Mouse (Mus musculus) stomach, postnatal 0 days (tissue): ENCODE measurements around the gene Ap4b1. TPM values are rescaled to one million over a fixed set of nuclear protein-coding genes. Genes with fewer than 3 reads are reported as not detected.

Source experiments
- ATAC-seq: fragments of 200-750 bp; cut with Nextera tagmentation; 2 replicates; pipeline ENCODE4 v1.8.0; 2017; ENCODE audit not compliant: low FRiP score, low TSS enrichment
- DNase-seq: peaks from one replicate; pipeline ENCODE4 v3.0.0-alpha.2; 2016; ENCODE audit warnings: low spot score
- H3K27ac ChIP-seq: fragments of 300-500 bp; sonication (generic); replicated peaks from 2 replicates; pipeline ENCODE4 v1.5.1; 2014; ENCODE audit warnings: mild to moderate bottlenecking, control low read depth
- H3K27me3 ChIP-seq: fragments of 300-500 bp; sonication (generic); 2 replicates; pipeline ENCODE4 v1.6.1; 2014; ENCODE audit warnings: low read length; ENCODE audit not compliant: control insufficient read depth, insufficient read depth
- H3K36me3 ChIP-seq: fragments of 300-500 bp; sonication (generic); 2 replicates; pipeline ENCODE4 v1.6.1; 2014; ENCODE audit warnings: low read length, mixed read lengths; ENCODE audit not compliant: control insufficient read depth, insufficient read depth
- H3K4me1 ChIP-seq: fragments of 300-500 bp; sonication (generic); replicated peaks from 2 replicates; pipeline ENCODE4 v1.6.1; 2014; ENCODE audit warnings: antibody characterized with exemption; ENCODE audit not compliant: control insufficient read depth, insufficient read depth
- H3K4me2 ChIP-seq: fragments of 300-500 bp; sonication (generic); replicated peaks from 2 replicates; pipeline ENCODE4 v1.6.1; 2014; ENCODE audit warnings: low read depth, mild to moderate bottlenecking, control low read depth, moderate library complexity
- H3K4me3 ChIP-seq: fragments of 300-500 bp; sonication (generic); 2 replicates; pipeline ENCODE4 v1.5.1; 2014; ENCODE audit warnings: low read depth, low read length, control low read depth
- H3K9ac ChIP-seq: fragments of 300-500 bp; sonication (generic); 2 replicates; pipeline ENCODE4 v1.6.1; 2014; ENCODE audit warnings: mild to moderate bottlenecking, low read length, control low read depth, mixed read lengths
- H3K9me3 ChIP-seq: fragments of 300-500 bp; sonication (generic); 2 replicates; pipeline ENCODE4 v1.6.1; 2016; ENCODE audit warnings: low read length; ENCODE audit not compliant: control insufficient read depth
- CTCF ChIP-seq: IDR thresholded peaks from 2 replicates; pipeline ENCODE4 v1.5.1; 2016; ENCODE audit warnings: antibody characterized with exemption, low read depth, mild to moderate bottlenecking, moderate library complexity
- EP300 ChIP-seq: optimal IDR thresholded peaks from 2 replicates; pipeline ENCODE3; 2016; ENCODE audit warnings: antibody characterized with exemption
- WGBS: fragments of 180-500 bp; shearing (Covaris S2); extraction: QIAGEN DNeasy Blood & Tissue Kit; methylation state at CpG from one replicate; pipeline ENCODE4 v1.1.7; 2014; 5-methylcytosine and 5-hydroxymethylcytosine counted together
- polyA plus RNA-seq: library from polyadenylated mRNA; unstranded; fragments of >200 nt; fragmentation: Nextera tagmentation; extraction: Ambion mirVana; gene quantifications from 2 replicates; pipeline ENCODE4 v1.2.1, GENCODE M21; 2015

The Ap4b1 gene
- polyA plus RNA-seq, 1 experiment from 2014 or later, result 12.2 TPM

GRCm38 (mm10) chr3:103777940-103778339, 31.4 kb upstream of the Ap4b1 start:
- no peak for ATAC-seq
- H3K27ac ChIP-seq, result no peak overlapping the region
- H3K9ac ChIP-seq, result no peak overlapping the region
- no peak overlapping the region for H3K4me2 ChIP-seq
- 84% methylated on average over 11 of the region's 11 CpGs for WGBS
- no peak for TF ChIP-seq CTCF
- no peak for TF ChIP-seq EP300
- no peaks in the 10 kb centered on the region for H3K4me1 ChIP-seq
- H3K27me3 ChIP-seq, result no peaks in the 10 kb centered on the region
- no peak for DNase-seq
- peaks cover 4% of the 10 kb centered on the region; the same call in 1 of the 2 replicates for H3K36me3 ChIP-seq
- no peaks in the 10 kb centered on the region for H3K9me3 ChIP-seq
- H3K4me3 ChIP-seq, result no peak overlapping the region

- peaks cover 4% of the 10 kb centered on the region; the same call in 1 of the 2 replicates for H3K36me3 ChIP-seq
- no peak overlapping the region for H3K27ac ChIP-seq
- no peaks in the 10 kb centered on the region for H3K4me1 ChIP-seq
- ATAC-seq (no peak), DNase-seq (no peak)
- H3K9ac ChIP-seq, result no peak overlapping the region
- no peak for TF ChIP-seq CTCF
- no peak for TF ChIP-seq EP300
- H3K4me2 ChIP-seq, result no peak overlapping the region
- no peaks in the 10 kb centered on the region for H3K27me3 ChIP-seq
- WGBS, result 75% methylated on average over 6 of the region's 6 CpGs
- no peak overlapping the region for H3K4me3 ChIP-seq
- H3K9me3 ChIP-seq, result no peaks in the 10 kb centered on the region
These were observed 30.7 kb upstream of the Ap4b1 start for GRCm38 (mm10) chr3:103778660-103779059.

GRCm38 (mm10) chr3:103779183-103779582, 30.1 kb upstream of the Ap4b1 start:
- H3K9ac ChIP-seq, result no peak overlapping the region
- DNase-seq (no peak), ATAC-seq (no peak)
- peaks cover 4% of the 10 kb centered on the region; the same call in 1 of the 2 replicates for H3K36me3 ChIP-seq
- no peaks in the 10 kb centered on the region for H3K27me3 ChIP-seq
- no peaks in the 10 kb centered on the region for H3K4me1 ChIP-seq
- H3K4me2 ChIP-seq, result no peak overlapping the region
- WGBS, result 79% methylated on average over 7 of the region's 7 CpGs
- no peaks in the 10 kb centered on the region for H3K9me3 ChIP-seq
- no peak overlapping the region for H3K27ac ChIP-seq
- H3K4me3 ChIP-seq, result no peak overlapping the region
- TF ChIP-seq EP300 (no peak), CTCF (no peak)

- ATAC-seq (no peak), DNase-seq (no peak)
- Histone ChIP-seq H3K4me2 (no peak overlapping the region), H3K9me3 (no peaks in the 10 kb centered on the region), H3K27ac (no peak overlapping the region), H3K9ac (no peak overlapping the region), H3K36me3 (peaks cover 4% of the 10 kb centered on the region; the same call in 1 of the 2 replicates), H3K4me3 (no peak overlapping the region), H3K4me1 (no peaks in the 10 kb centered on the region), H3K27me3 (no peaks in the 10 kb centered on the region)
- 98% methylated on average over 3 of the region's 3 CpGs for WGBS
- no peak for TF ChIP-seq CTCF
- no peak for TF ChIP-seq EP300
These were observed 29.0 kb upstream of the Ap4b1 start for GRCm38 (mm10) chr3:103780271-103780670.

GRCm38 (mm10) chr3:103780777-103781176, 28.5 kb upstream of the Ap4b1 start:
- H3K9me3 ChIP-seq, result no peaks in the 10 kb centered on the region
- no peaks in the 10 kb centered on the region for H3K36me3 ChIP-seq
- H3K4me2 ChIP-seq, result no peak overlapping the region
- TF ChIP-seq CTCF, result no peak
- no peak for TF ChIP-seq EP300
- WGBS, result 72% methylated on average over 5 of the region's 5 CpGs
- H3K4me1 ChIP-seq, result no peaks in the 10 kb centered on the region
- no peaks in the 10 kb centered on the region for H3K27me3 ChIP-seq
- DNase-seq (no peak), ATAC-seq (no peak)
- no peak overlapping the region for H3K27ac ChIP-seq
- H3K4me3 ChIP-seq, result no peak overlapping the region
- H3K9ac ChIP-seq, result no peak overlapping the region

- no peaks in the 10 kb centered on the region for H3K9me3 ChIP-seq
- H3K4me3 ChIP-seq, result no peak overlapping the region
- ATAC-seq (peak; percentile 89), DNase-seq (peak; percentile 33)
- 0 out of 2 replicates have a peak, but pooled peaks cover 2% of the 10 kb centered on the region for H3K4me1 ChIP-seq
- no peaks in the 10 kb centered on the region for H3K27me3 ChIP-seq
- 60% methylated on average over 4 of the region's 4 CpGs for WGBS
- no peak overlapping the region for H3K4me2 ChIP-seq
- H3K9ac ChIP-seq, result no peak overlapping the region
- peak overlapping the region; percentile 78 for H3K27ac ChIP-seq
- H3K36me3 ChIP-seq, result no peaks in the 10 kb centered on the region
- no peak for TF ChIP-seq CTCF
- TF ChIP-seq EP300, result peak; percentile 37
These were observed 26.3 kb upstream of the Ap4b1 start for GRCm38 (mm10) chr3:103782844-103783609.
